Mouse (Mus musculus) MEL (cell line): Measurements from ENCODE around the gene Chka. TPM values are rescaled to one million over a fixed set of nuclear protein-coding genes. Genes with fewer than 3 reads are reported as not detected.

Source experiments
- DNase-seq: peaks from one replicate; pipeline ENCODE4 v3.0.0; 2011; ENCODE audit warnings: low read depth, low spot score
- H3K27ac ChIP-seq: 2 replicates; pipeline ENCODE4 v1.5.1; 2012; ENCODE audit warnings: low read depth, mild to moderate bottlenecking, control low read depth, low read length, moderate library complexity; ENCODE audit not compliant: control insufficient read depth
- H3K27me3 ChIP-seq, 2 experiments: fragments of 150-350 bp in 1 of 2; sonication (generic) in 1 of 2; 2 replicates each; pipeline ENCODE4 v1.6.1; 2012; ENCODE audit warnings: low read length in 2 of 2, mild to moderate bottlenecking in 2 of 2, improper control_type of control experiment in 1 of 2, moderate library complexity in 1 of 2; ENCODE audit not compliant: insufficient read depth in 2 of 2, control insufficient read depth in 1 of 2
- H3K36me3 ChIP-seq, 2 experiments: 2 replicates each; pipeline ENCODE4 v1.6.1; 2012 to 2014; ENCODE audit warnings: low read length in 2 of 2, improper control_type of control experiment in 1 of 2, inconsistent platforms in 1 of 2, mild to moderate bottlenecking in 1 of 2; ENCODE audit not compliant: insufficient read depth in 2 of 2, control insufficient read depth in 1 of 2
- H3K4me1 ChIP-seq, 2 experiments: fragments of 150-350 bp in 1 of 2; sonication (generic) in 1 of 2; 2 replicates each; pipeline ENCODE4 v1.6.1; 2012; ENCODE audit warnings: low read length in 2 of 2, improper control_type of control experiment in 1 of 2, mild to moderate bottlenecking in 1 of 2; ENCODE audit not compliant: insufficient read depth in 2 of 2, control insufficient read depth in 1 of 2
- H3K4me3 ChIP-seq, 2 experiments: fragments of 150-350 bp in 1 of 2; sonication (generic) in 1 of 2; 2 replicates each; pipeline ENCODE4 v1.5.1; 2012; ENCODE audit warnings: low read depth in 2 of 2, low read length in 2 of 2, mild to moderate bottlenecking in 2 of 2, moderate library complexity in 2 of 2, control low read depth in 1 of 2, improper control_type of control experiment in 1 of 2; ENCODE audit not compliant: control insufficient read depth in 1 of 2, insufficient read depth in 1 of 2
- H3K79me2 ChIP-seq: 2 replicates; pipeline ENCODE4 v1.6.1; 2012; ENCODE audit warnings: mild to moderate bottlenecking, low read length, moderate library complexity; ENCODE audit not compliant: control insufficient read depth, poor library complexity, insufficient read depth
- H3K9ac ChIP-seq: 2 replicates; pipeline ENCODE4 v1.6.1; 2012; ENCODE audit warnings: low read depth, mild to moderate bottlenecking, control low read depth, low read length, moderate library complexity; ENCODE audit not compliant: control insufficient read depth, poor library complexity, severe bottlenecking
- H3K9me3 ChIP-seq: fragments of 150-350 bp; sonication (generic); replicated peaks from 2 replicates; pipeline ENCODE4 v1.6.1; 2012; ENCODE audit warnings: mild to moderate bottlenecking, low read length, improper control_type of control experiment, moderate library complexity; ENCODE audit not compliant: insufficient read depth
- CTCF ChIP-seq, 3 experiments: IDR thresholded peaks in 2 of 3; conservative IDR thresholded peaks in 1 of 3; 2 replicates each; pipeline ENCODE4 v1.5.1; 2011 to 2012; ENCODE audit warnings: low read length in 3 of 3, low read depth in 2 of 3, mild to moderate bottlenecking in 2 of 3, improper control_type of control experiment in 1 of 3, inconsistent platforms in 1 of 3, mixed read lengths in 1 of 3, moderate library complexity in 1 of 3; ENCODE audit not compliant: control insufficient read depth in 1 of 3, insufficient read depth in 1 of 3, poor library complexity in 1 of 3, severe bottlenecking in 1 of 3
- E2F4 ChIP-seq: IDR thresholded peaks from 2 replicates; pipeline ENCODE4 v1.6.1; 2011; ENCODE audit warnings: low read depth, low read length, improper control_type of control experiment, borderline replicate concordance
- EP300 ChIP-seq, 2 experiments: IDR thresholded peaks; 2 replicates each; pipeline ENCODE4 v1.6.1; 2011; ENCODE audit warnings: improper control_type of control experiment in 2 of 2, low read length in 2 of 2, low read depth in 1 of 2, mild to moderate bottlenecking in 1 of 2
- ETS1 ChIP-seq: IDR thresholded peaks from 2 replicates; pipeline ENCODE4 v1.6.1; 2012; ENCODE audit warnings: low read depth, mild to moderate bottlenecking, inconsistent platforms, low read length, improper control_type of control experiment, moderate library complexity
- GATA1 ChIP-seq: IDR thresholded peaks from 2 replicates; pipeline ENCODE4 v1.6.1; 2011; ENCODE audit warnings: low read depth, low read length, improper control_type of control experiment
- JUND ChIP-seq: IDR thresholded peaks from 2 replicates; pipeline ENCODE4 v1.6.1; 2011; ENCODE audit warnings: low read depth, mild to moderate bottlenecking, improper control_type of control experiment, low read length
- MAZ ChIP-seq: IDR thresholded peaks from 2 replicates; pipeline ENCODE4 v1.6.1; 2012; ENCODE audit warnings: low read depth, mild to moderate bottlenecking, inconsistent platforms, low read length, improper control_type of control experiment
- MEF2A ChIP-seq: IDR thresholded peaks from 2 replicates; pipeline ENCODE4 v1.6.1; 2014; ENCODE audit warnings: low read depth, mild to moderate bottlenecking, inconsistent platforms, low read length, improper control_type of control experiment; ENCODE audit not compliant: poor library complexity, insufficient replicate concordance, severe bottlenecking; ENCODE audit errors: extremely low read depth
- POLR2A ChIP-seq, 2 experiments: IDR thresholded peaks; 2 replicates each; pipeline ENCODE4 v1.6.1; 2011 to 2012; ENCODE audit warnings: low read length in 2 of 2, mild to moderate bottlenecking in 2 of 2, control low read depth in 1 of 2, improper control_type of control experiment in 1 of 2, low read depth in 1 of 2, moderate library complexity in 1 of 2; ENCODE audit not compliant: control insufficient read depth in 1 of 2, insufficient read depth in 1 of 2, poor library complexity in 1 of 2
- POLR2AphosphoS5 ChIP-seq: IDR thresholded peaks from 2 replicates; pipeline ENCODE4 v1.6.1; 2012; ENCODE audit warnings: low read depth, borderline replicate concordance, mild to moderate bottlenecking, inconsistent platforms, low read length, moderate library complexity, mixed read lengths
- RCOR1 ChIP-seq: IDR thresholded peaks from 2 replicates; pipeline ENCODE4 v1.6.1; 2012; ENCODE audit warnings: low read depth, mild to moderate bottlenecking, inconsistent platforms, low read length, improper control_type of control experiment
- SIN3A ChIP-seq: IDR thresholded peaks from 2 replicates; pipeline ENCODE4 v1.6.1; 2012; ENCODE audit warnings: low read length, improper control_type of control experiment, inconsistent platforms
- TBP ChIP-seq: IDR thresholded peaks from 2 replicates; pipeline ENCODE4 v1.8.0; 2011; ENCODE audit warnings: low read depth, low read length, improper control_type of control experiment
- TCF12 ChIP-seq: IDR thresholded peaks from 2 replicates; pipeline ENCODE4 v1.6.1; 2014; ENCODE audit warnings: low read depth, mild to moderate bottlenecking, inconsistent platforms, low read length, improper control_type of control experiment, moderate library complexity
- USF1 ChIP-seq: IDR thresholded peaks from 2 replicates; pipeline ENCODE4 v1.6.1; 2014; ENCODE audit warnings: low read depth, mild to moderate bottlenecking, inconsistent platforms, low read length, improper control_type of control experiment, moderate library complexity
- USF2 ChIP-seq, 2 experiments: IDR thresholded peaks; 2 replicates each; pipeline ENCODE4 v1.6.1; 2011 to 2012; ENCODE audit warnings: improper control_type of control experiment in 2 of 2, low read length in 2 of 2, borderline replicate concordance in 1 of 2, inconsistent platforms in 1 of 2, low read depth in 1 of 2, mild to moderate bottlenecking in 1 of 2; ENCODE audit not compliant: insufficient read depth in 1 of 2
- ZKSCAN1 ChIP-seq: IDR thresholded peaks from 2 replicates; pipeline ENCODE4 v1.6.1; 2012; ENCODE audit warnings: low read depth, mild to moderate bottlenecking, inconsistent platforms, low read length, improper control_type of control experiment, moderate library complexity
- polyA plus RNA-seq, 2 experiments: library from polyadenylated mRNA; stranded (reverse) in 1 of 2; unstranded in 1 of 2; fragments of >175 nt in 1 of 2; fragments of >200 nt in 1 of 2; gene quantifications; 2 replicates each; pipeline versions ENCODE4 v1.2.1 to v1.2.4; 2012; ENCODE audit warnings: low replicate concordance in 2 of 2, low read depth in 1 of 2; ENCODE audit not compliant: insufficient read length in 2 of 2, insufficient read depth in 1 of 2, missing spikeins in 1 of 2
- total RNA-seq: library from RNA; depleted of rRNA; stranded (reverse); fragments of 300-350 nt; gene quantifications from 2 replicates; pipeline ENCODE4 v1.2.3, GENCODE M21; 2012

The Chka gene
- total and polyA plus RNA-seq, 3 experiments: 12.5 to 21.0 TPM; not detected in 1

DNA sequence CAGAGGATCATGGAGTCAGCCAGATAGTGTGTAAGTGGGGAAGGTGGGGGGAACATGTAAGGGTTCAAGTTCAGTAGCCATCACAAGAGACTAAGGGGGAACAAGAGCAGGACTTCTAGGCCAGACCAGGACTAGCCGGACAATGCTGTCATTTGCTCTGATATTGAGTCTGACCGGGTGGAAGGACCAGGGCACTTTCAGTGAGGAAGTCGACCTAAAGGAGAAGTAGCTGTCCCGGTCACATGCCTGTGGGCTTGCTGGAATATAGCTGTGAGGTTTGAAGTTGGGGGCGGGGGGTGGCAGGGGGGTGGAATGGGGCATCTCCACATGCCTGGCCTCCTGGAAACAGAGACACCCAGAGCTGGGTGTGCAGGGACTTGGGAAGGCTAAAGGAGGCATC lies 63.0 kb downstream of the Chka start:
- DNase-seq: peak; percentile 23
- Histone ChIP-seq H3K27me3 (no peaks in the 10 kb centered on the region), H3K79me2 (peaks cover 14% of the 10 kb centered on the region), H3K4me1 (peaks cover 0 to 19% of the 10 kb centered on the region in 2 experiments; a peak in 3 of 4 replicates), H3K36me3 (peaks cover 0 to 10% of the 10 kb centered on the region in 2 experiments; a peak in 2 of 4 replicates), H3K27ac (no peak overlapping the region), H3K9ac (no peak overlapping the region), H3K4me3 (no peak overlapping the region), H3K9me3 (no peaks in the 10 kb centered on the region)
- no peak for TF ChIP-seq TBP
- peak; percentile 46; the same call in 1 of the 2 replicates for TF ChIP-seq USF1

DNA sequence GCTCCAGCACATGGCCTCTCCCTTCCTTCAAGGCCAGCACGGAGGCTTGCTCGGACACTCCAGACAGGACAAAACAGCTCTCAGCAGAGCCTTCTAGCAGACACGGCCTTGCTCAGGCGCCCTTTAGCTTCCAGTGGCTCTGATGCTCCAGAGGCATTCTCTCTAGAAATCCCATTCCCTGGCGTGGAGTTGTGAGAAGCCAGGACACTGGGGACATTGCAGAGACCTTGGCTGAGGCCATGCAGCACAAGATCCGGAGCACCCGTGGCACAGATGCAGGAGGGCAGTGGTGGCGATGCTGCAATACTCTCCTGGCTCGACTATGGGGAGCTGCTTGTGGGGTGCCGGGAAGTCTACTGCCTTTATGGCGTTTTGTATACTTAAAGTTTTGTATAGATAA lies 65.2 kb downstream of the Chka start:
- no peak overlapping the region for H3K4me3 ChIP-seq
- TF ChIP-seq ETS1 (no peak), RCOR1 (no peak), POLR2AphosphoS5 (no peak), JUND (no peak), E2F4 (no peak), USF2 (IDR thresholded peaks at IDR 0.05; ENCODE audit: borderline replicate concordance in 1 of 2, insufficient read depth in 1 of 2, low read depth in 1 of 2, low read length in 2 of 2) (no peak), CTCF (IDR thresholded peaks at IDR 0.05 in 2 of 3, conservative IDR thresholded peaks at IDR 0.05 in 1 of 3; ENCODE audit: control insufficient read depth in 1 of 3, insufficient read depth in 1 of 3, low read depth in 2 of 3, low read length in 3 of 3, poor library complexity in 1 of 3, severe bottlenecking in 1 of 3) (no peak), EP300 (IDR thresholded peaks at IDR 0.05; ENCODE audit: low read depth in 1 of 2, low read length in 2 of 2) (no peak), POLR2A (IDR thresholded peaks at IDR 0.05; ENCODE audit: control insufficient read depth in 1 of 2, insufficient read depth in 1 of 2, low read depth in 1 of 2, low read length in 2 of 2, poor library complexity in 1 of 2) (no peak), MEF2A (no peak), TCF12 (no peak), SIN3A (no peak), USF1 (no peak), ZKSCAN1 (no peak), MAZ (no peak), GATA1 (no peak)
- no peak overlapping the region for H3K9ac ChIP-seq
- H3K27me3 ChIP-seq: no peaks in the 10 kb centered on the region
- H3K27ac ChIP-seq: no peak overlapping the region
- no peaks in the 10 kb centered on the region for H3K9me3 ChIP-seq
- H3K79me2 ChIP-seq: peaks cover 13% of the 10 kb centered on the region
- H3K4me1 ChIP-seq: peaks cover 0 to 16% of the 10 kb centered on the region in 2 experiments; a peak in 3 of 4 replicates
- peaks cover 0 to 9% of the 10 kb centered on the region in 2 experiments; a peak in 2 of 4 replicates for H3K36me3 ChIP-seq
- no peak for DNase-seq
